Mouse (Mus musculus) neural tube, embryonic 13.5 days (tissue): ENCODE data around the gene Rela. TPM values are rescaled to one million over a fixed set of nuclear protein-coding genes. Genes with fewer than 3 reads are reported as not detected.
A peak's percentile ranks its signal among the peaks of the same experiment; 100 is the strongest.
"Not testable (repeated sequence)": the region's sequence is repeated elsewhere in the genome, so short reads cannot be mapped to it uniquely, and the experiment has no call there.

Source experiments
- ATAC-seq: fragments of 200-750 bp; cut with Nextera tagmentation; 2 replicates; pipeline ENCODE4 v1.8.0; 2017; ENCODE audit warnings: low read depth, mild to moderate bottlenecking, moderate TSS enrichment, moderate library complexity
- H3K27ac ChIP-seq: fragments of 300-500 bp; sonication (generic); replicated peaks from 2 replicates; pipeline ENCODE4 v1.5.1; 2015; ENCODE audit warnings: moderate library complexity, mild to moderate bottlenecking, inconsistent platforms
- H3K27me3 ChIP-seq: fragments of 300-500 bp; sonication (generic); 2 replicates; pipeline ENCODE4 v1.6.1; 2015; ENCODE audit warnings: mild to moderate bottlenecking, inconsistent platforms
- H3K36me3 ChIP-seq: fragments of 300-500 bp; sonication (generic); 2 replicates; pipeline ENCODE4 v1.6.1; 2015; ENCODE audit warnings: mild to moderate bottlenecking, inconsistent platforms
- H3K4me1 ChIP-seq: fragments of 300-500 bp; sonication (generic); replicated peaks from 2 replicates; pipeline ENCODE4 v1.6.1; 2015; ENCODE audit warnings: inconsistent platforms
- H3K4me2 ChIP-seq: fragments of 300-500 bp; sonication (generic); 2 replicates; pipeline ENCODE4 v1.6.1; 2015; ENCODE audit warnings: inconsistent platforms, mild to moderate bottlenecking, moderate library complexity
- H3K4me3 ChIP-seq: fragments of 300-500 bp; sonication (generic); 2 replicates; pipeline ENCODE4 v1.5.1; 2015; ENCODE audit warnings: mild to moderate bottlenecking, inconsistent platforms
- H3K9ac ChIP-seq: fragments of 300-500 bp; sonication (generic); 2 replicates; pipeline ENCODE4 v1.6.1; 2015; ENCODE audit warnings: moderate library complexity, mild to moderate bottlenecking, inconsistent platforms
- H3K9me3 ChIP-seq: fragments of 300-500 bp; sonication (generic); 2 replicates; pipeline ENCODE4 v1.6.1; 2016; ENCODE audit warnings: inconsistent platforms
- WGBS: fragments of 180-500 bp; shearing (Covaris S2); methylation state at CpG from one replicate; pipeline ENCODE4 v1.1.7; 2015; 5-methylcytosine and 5-hydroxymethylcytosine counted together
- polyA plus RNA-seq: library from polyadenylated mRNA; unstranded; fragments of >200 nt; fragmentation: Nextera tagmentation; extraction: Ambion mirVana; gene quantifications from 2 replicates; pipeline ENCODE4 v1.2.1, GENCODE M21; 2015

Rela gene
- polyA plus RNA-seq, 1 experiment from 2014 or later, result 33.8 TPM

DNA sequence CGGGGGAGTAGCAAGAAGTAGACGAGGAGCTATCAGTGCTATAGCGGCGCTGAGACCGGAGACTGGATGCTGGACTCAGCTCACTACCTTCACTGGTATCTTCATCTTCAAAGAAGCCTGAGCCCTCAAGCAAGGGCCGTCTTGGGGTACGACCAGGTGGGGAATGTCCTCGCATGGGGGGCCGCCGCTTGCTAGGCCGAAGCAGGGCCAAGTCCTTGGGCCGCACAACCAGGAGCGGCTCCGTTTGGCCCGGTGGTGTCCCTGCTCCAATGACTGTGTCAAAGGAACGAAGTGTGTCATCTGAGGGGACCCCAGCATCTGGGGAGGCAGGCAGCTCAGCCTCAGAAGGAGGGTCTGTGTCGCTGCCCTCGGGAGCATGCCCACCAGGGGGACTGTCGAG lies 48.1 kb downstream of the Rela start:
- H3K4me2 ChIP-seq, result no peak overlapping the region
- H3K9ac ChIP-seq, result no peak overlapping the region
- no peak overlapping the region for H3K4me3 ChIP-seq
- no peak overlapping the region for H3K27ac ChIP-seq
- no peak for ATAC-seq
- no peaks in the 10 kb centered on the region for H3K27me3 ChIP-seq
- WGBS, result 94% methylated on average over 19 of the region's 19 CpGs
- H3K36me3 ChIP-seq, result peaks cover 61% of the 10 kb centered on the region
- peaks cover 24% of the 10 kb centered on the region for H3K4me1 ChIP-seq
- no peaks in the 10 kb centered on the region for H3K9me3 ChIP-seq

DNA sequence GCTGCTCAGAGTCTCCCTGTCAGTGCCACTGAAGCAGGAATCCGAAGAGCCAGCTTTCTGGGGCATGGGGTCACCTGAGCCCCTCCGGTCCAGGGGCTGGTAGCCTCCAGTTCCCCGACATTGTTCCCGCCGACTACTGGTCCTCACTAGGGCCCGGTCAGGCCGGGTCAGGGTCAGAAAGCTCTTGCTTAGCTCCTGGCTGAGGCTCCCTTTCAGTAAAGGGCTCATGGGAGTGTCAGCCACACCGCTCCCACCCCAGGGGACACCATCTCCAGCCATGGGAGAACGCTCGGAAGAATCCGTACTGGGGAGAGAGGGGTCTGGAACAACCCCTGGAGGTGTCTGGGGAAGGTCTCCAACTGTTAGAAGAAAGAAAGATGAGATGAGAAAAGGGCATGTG lies 48.6 kb downstream of the Rela start:
- Histone ChIP-seq H3K9me3 (no peaks in the 10 kb centered on the region), H3K4me3 (no peak overlapping the region), H3K36me3 (peaks cover 61% of the 10 kb centered on the region), H3K27me3 (no peaks in the 10 kb centered on the region), H3K9ac (no peak overlapping the region), H3K27ac (no peak overlapping the region), H3K4me2 (no peak overlapping the region), H3K4me1 (peaks cover 29% of the 10 kb centered on the region)
- 93% methylated on average over 11 of the region's 11 CpGs for WGBS
- no peak for ATAC-seq

DNA sequence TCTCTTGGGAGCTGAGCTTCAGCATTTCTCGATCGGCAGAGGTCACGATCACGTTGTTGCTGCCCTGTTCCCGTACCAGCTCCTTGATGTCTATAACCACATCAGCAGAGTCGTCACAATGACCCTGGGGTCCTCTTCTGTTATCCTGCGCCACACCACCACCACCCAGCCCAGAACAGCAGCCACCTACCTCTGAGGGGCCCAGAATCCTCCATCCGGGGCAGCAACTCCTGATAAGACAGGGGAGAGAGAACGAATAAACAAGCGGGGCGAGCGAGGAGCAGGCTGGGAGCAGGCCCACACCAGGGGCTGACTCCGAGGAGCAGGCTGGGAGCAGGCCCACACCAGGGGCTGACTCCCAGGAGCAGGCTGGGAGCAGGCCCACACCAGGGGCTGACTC lies 49.2 kb downstream of the Rela start:
- Histone ChIP-seq H3K4me2 (no peak overlapping the region), H3K27me3 (no peaks in the 10 kb centered on the region), H3K27ac (no peak overlapping the region), H3K4me1 (peaks cover 34% of the 10 kb centered on the region), H3K9me3 (no peaks in the 10 kb centered on the region), H3K4me3 (no peak overlapping the region), H3K36me3 (peaks cover 61% of the 10 kb centered on the region), H3K9ac (no peak overlapping the region)
- ATAC-seq, result no peak
- WGBS, result 90% methylated on average over 13 of the region's 13 CpGs

DNA sequence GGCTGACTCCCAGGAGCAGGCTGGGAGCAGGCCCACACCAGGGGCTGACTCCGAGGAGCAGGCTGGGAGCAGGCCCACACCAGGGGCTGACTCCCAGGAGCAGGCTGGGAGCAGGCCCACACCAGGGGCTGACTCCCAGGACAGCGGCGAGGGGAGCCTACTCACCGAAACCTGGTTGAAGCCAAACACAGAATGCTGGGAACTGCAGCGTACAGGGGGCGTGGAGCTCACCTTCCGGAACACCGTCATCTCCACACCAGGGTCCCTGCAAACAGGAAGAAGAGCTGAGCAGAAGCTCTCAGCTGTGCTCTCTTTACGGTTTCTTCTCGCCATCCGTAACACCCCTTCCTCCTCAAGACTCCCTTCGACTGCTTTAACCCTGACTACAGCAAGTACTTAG lies 49.7 kb downstream of the Rela start:
- not testable (repeated sequence) for ATAC-seq, H3K9me3 ChIP-seq, H3K27me3 ChIP-seq, H3K27ac ChIP-seq
- Histone ChIP-seq H3K4me2 (peak overlapping the region; percentile 93), H3K9ac (peak overlapping the region; percentile 87; the same call in 1 of the 2 replicates), H3K4me3 (peak overlapping the region; percentile 76), H3K36me3 (peaks cover 61% of the 10 kb centered on the region), H3K4me1 (peaks cover 40% of the 10 kb centered on the region)
- 95% methylated on average over 12 of the region's 12 CpGs for WGBS

DNA sequence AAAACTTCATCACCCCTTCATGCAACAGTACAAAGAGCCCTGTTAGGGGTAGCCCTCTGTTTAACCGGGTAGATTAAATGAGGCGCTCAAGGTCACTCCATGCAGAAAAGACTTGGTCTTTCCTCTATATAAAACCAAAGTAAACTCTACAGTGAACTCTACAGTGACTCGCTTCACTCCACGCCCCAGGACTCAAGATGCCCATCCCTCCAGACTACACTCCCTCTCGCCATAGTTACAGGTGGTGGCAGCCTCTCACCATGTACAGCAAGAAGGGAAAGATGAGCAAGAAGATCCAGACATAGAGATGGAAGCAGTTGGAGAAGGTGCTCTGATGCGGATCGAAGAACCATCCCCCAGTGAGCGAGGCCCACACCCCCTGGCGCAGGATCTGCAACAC lies 50.5 kb downstream of the Rela start:
- H3K27me3 ChIP-seq, result no peaks in the 10 kb centered on the region
- WGBS, result 17% methylated on average over 9 of the region's 9 CpGs
- no peaks in the 10 kb centered on the region for H3K9me3 ChIP-seq
- H3K9ac ChIP-seq, result peak overlapping the region; percentile 87
- no peak for ATAC-seq
- peak overlapping the region; percentile 90 for H3K27ac ChIP-seq
- peaks cover 56% of the 10 kb centered on the region for H3K36me3 ChIP-seq
- peak overlapping the region; percentile 76 for H3K4me3 ChIP-seq
- H3K4me2 ChIP-seq, result peak overlapping the region; percentile 93
- peaks cover 47% of the 10 kb centered on the region for H3K4me1 ChIP-seq

DNA sequence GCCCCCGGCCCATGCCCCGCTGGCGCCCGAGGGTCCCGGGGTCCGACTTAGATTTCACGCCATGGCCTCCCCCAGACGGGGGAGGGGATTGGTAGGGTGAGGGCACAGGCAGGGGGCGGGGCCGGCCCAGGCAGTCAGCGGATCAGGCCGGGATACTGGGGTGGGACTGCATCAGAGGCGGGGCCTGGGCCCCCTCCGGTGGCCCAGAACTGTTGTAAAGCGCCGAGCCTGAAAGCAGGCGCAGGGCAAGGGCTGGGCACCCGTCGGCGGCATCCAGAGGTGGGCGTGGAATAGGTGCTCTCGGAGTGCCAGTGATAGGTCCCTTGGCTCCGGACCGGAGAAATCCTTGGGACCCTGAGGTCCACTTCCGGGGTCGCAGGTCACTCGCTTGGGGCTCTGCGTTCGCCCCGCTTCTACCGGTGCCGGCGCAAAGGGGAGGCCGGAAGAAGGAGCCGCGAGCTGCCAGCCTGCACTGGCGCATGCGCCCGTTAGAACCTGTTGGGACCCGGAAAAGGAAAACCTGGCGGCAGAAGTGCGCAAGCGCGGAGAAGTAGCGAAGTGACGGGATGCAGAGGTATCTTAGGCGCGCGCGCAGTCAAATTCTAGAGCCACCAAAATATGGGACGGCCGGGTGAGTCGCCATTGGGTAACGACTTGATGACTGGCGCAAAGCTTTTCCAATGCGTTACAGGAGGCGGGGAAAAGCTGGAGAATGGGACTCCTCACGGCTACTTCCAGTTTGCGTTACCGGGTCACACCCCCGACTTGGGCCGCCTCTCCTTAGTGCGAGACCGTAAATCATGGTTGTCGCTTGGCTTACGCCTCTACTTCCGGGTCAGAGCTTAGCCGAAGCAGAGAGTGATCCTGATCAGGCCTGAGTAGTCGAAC lies 51.2 kb downstream of the Rela start, which contains the start of the genes Map3k11 and Pcnx3:
Gene Map3k11 (plus strand): TSS at position 543 of the 888 bp plus-strand sequence.
Gene Pcnx3 (minus strand): TSS at position 709 of the 888 bp plus-strand sequence.
- Histone ChIP-seq H3K4me1 (peaks cover 54% of the 10 kb centered on the region), H3K9me3 (no peaks in the 10 kb centered on the region), H3K36me3 (peaks cover 56% of the 10 kb centered on the region), H3K27ac (peak within 1 kb of the TSS; percentile 90), H3K4me2 (peak within 1 kb of the TSS; percentile 93), H3K4me3 (peak within 1 kb of the TSS; percentile 76), H3K27me3 (no peaks in the 10 kb centered on the region), H3K9ac (peak within 1 kb of the TSS; percentile 90)
- ATAC-seq, result peak; percentile 96
- under 1% methylated on average over 69 of the region's 69 CpGs for WGBS

DNA sequence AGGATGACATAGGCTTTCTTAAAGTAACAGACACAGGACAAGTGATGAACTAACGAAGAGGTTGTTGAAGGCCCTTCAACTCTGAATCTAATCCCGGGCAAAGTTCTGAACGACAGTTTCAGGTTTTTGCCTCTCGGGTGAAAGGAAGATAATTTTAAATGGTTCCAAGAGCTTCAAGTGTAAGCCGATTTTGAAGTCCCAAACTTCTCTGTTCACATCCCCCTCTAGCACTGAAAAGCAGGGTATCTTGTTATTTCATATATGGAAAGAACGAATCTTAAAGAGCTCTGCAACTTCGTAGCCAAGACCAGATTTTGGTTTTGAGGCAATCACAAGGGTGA lies 51.8 kb downstream of the Rela start:
- H3K4me2 ChIP-seq, result peak overlapping the region; percentile 93
- H3K4me1 ChIP-seq, result peaks cover 59% of the 10 kb centered on the region
- peak overlapping the region; percentile 76 for H3K4me3 ChIP-seq
- H3K9me3 ChIP-seq, result no peaks in the 10 kb centered on the region
- no peak for ATAC-seq
- peak overlapping the region; percentile 90 for H3K9ac ChIP-seq
- WGBS, result 1% methylated on average over 7 of the region's 7 CpGs
- peaks cover 56% of the 10 kb centered on the region for H3K36me3 ChIP-seq
- H3K27ac ChIP-seq, result peak overlapping the region; percentile 90
- no peaks in the 10 kb centered on the region for H3K27me3 ChIP-seq

DNA sequence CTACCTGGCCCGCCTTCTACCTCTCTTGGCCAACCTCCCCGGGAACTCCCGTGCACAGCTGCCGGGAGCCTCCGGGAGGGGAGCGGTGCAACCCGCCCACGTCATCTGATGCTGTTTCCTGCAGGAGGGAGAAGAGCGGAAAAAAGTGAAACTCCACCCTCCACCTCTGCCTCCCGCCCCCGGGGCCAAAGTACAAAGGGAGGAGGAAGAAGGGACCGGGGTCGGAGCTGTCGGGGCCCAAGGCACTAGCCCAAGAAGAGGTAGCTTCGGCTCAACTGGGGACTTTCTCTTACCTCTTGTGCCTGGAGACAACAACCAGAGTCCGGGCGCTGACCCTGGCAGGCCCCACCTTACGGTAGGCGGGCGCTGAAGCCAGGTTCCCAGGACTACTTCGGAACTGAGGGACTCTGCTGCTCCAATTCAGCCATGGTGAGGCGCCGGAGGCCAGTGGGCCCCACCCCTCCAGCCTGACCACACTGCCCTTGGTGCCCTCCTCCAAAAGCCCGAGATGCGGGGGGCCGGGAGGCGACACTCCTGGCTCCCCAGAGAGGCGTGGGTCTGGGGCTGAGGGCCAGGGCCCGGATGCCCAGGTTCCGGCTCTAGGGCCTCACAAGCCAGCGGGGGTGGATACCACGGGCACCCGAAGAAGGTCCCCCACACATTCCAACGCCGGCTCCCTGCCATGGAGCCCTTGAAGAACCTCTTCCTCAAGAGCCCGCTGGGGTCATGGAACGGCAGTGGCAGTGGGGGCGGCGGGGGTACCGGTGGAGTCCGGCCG lies 52.5 kb downstream of the Rela start:
- H3K9ac ChIP-seq, result peak overlapping the region; percentile 90
- peaks cover 59% of the 10 kb centered on the region for H3K4me1 ChIP-seq
- H3K4me3 ChIP-seq, result peak overlapping the region; percentile 76
- H3K27ac ChIP-seq, result peak overlapping the region; percentile 90
- WGBS, result 11% methylated on average over 42 of the region's 42 CpGs
- H3K27me3 ChIP-seq, result 0 out of 2 replicates have a peak, but pooled peaks cover under 1% of the 10 kb centered on the region
- peaks cover 55% of the 10 kb centered on the region for H3K36me3 ChIP-seq
- no peaks in the 10 kb centered on the region for H3K9me3 ChIP-seq
- ATAC-seq, result peak; percentile 16; the same call in 1 of the 2 replicates
- peak overlapping the region; percentile 93 for H3K4me2 ChIP-seq

DNA sequence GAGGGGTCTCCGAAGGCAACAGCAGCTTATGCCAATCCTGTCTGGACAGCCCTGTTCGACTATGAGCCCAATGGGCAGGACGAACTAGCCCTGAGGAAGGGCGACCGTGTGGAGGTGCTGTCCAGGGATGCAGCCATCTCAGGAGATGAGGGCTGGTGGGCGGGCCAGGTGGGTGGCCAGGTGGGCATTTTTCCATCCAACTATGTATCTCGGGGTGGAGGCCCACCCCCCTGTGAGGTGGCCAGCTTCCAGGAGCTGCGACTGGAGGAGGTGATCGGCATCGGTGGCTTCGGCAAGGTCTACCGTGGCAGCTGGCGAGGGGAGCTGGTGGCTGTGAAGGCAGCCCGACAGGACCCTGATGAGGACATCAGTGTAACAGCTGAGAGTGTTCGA lies 53.1 kb downstream of the Rela start:
- Histone ChIP-seq H3K9me3 (no peaks in the 10 kb centered on the region), H3K9ac (peak overlapping the region; percentile 90), H3K27ac (peak overlapping the region; percentile 90), H3K4me2 (peak overlapping the region; percentile 93), H3K36me3 (peaks cover 55% of the 10 kb centered on the region), H3K4me1 (peaks cover 59% of the 10 kb centered on the region), H3K4me3 (peak overlapping the region; percentile 76), H3K27me3 (peaks cover 6% of the 10 kb centered on the region; the same call in 1 of the 2 replicates)
- 75% methylated on average over 15 of the region's 15 CpGs for WGBS
- ATAC-seq, result no peak

DNA sequence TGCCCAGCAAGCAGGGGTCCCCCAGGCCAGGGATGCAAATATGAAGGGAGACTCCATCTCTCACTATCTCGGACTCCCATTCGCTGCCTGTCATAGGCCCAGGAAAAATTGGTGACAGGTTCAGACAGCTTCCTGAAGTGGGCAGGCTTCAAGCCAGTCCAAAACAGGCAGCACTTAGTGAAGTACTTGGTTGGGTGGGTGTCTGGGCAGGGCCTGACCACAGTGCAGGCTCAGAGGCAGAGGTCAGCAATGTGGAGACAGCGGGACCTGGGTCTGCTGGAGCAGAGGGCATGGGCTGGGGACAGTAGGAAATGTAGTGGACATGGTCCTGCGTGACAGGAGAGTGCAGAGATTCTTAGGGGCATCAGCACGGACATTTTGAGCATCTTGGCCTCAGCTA lies 54.3 kb downstream of the Rela start:
- Histone ChIP-seq H3K4me3 (peak overlapping the region; percentile 76), H3K27ac (peak overlapping the region; percentile 67), H3K4me2 (peak overlapping the region; percentile 93), H3K9ac (peak overlapping the region; percentile 90), H3K9me3 (no peaks in the 10 kb centered on the region), H3K27me3 (peaks cover 9% of the 10 kb centered on the region; the same call in 1 of the 2 replicates), H3K4me1 (peaks cover 71% of the 10 kb centered on the region), H3K36me3 (peaks cover 56% of the 10 kb centered on the region)
- no peak for ATAC-seq
- 76% methylated on average over 5 of the region's 5 CpGs for WGBS

DNA sequence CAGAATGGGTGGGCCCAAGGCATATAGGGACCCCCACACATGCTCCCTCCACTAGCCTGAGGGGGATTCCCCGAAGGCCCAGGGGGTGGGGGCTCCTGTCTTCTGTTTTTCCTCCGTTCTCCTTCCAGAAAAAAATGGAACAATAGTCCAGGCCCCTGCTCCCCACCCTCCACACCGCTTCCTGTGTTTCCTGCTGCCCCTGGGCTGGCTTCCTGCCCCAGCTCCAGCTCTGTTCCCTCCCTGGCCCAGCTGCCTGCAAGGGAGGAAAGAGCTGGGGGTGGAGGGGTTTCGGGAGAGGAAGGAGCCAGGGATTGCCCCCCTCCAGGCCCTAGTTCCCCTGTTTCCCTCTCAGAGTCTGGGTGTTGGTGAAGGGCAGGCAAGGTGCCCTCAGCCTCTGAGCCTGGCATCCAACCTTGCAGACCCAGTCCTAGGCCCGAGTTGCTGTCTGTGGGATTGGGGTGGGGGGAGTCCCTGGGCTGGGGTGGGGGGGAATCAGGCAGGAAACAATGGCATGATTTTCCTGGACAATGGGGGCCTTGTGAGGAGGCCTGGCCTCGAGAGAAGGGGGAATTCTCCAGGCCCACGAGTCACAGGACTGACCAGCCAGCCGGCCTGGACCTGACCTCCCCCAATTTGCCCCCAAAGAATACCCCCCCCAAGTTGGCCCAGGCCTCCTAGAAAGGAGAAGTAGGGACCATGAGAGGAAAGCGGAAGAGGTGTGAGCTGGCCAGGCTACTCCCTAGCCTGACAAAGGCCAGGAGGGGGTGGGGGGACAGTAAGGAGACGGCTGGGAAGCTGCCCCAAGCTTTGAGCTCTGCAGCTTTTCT lies 55.0 kb downstream of the Rela start:
- H3K36me3 ChIP-seq, result peaks cover 63% of the 10 kb centered on the region
- peak overlapping the region; percentile 67 for H3K27ac ChIP-seq
- ATAC-seq, result no peak
- peak overlapping the region; percentile 93 for H3K4me2 ChIP-seq
- 66% methylated on average over 10 of the region's 10 CpGs for WGBS
- peak overlapping the region; percentile 76 for H3K4me3 ChIP-seq
- H3K9me3 ChIP-seq, result no peaks in the 10 kb centered on the region
- peaks cover 9% of the 10 kb centered on the region; the same call in 1 of the 2 replicates for H3K27me3 ChIP-seq
- peaks cover 67% of the 10 kb centered on the region for H3K4me1 ChIP-seq
- H3K9ac ChIP-seq, result peak overlapping the region; percentile 90
